Mouse (Mus musculus): ENCODE measurements at regions not wholly inside any gene's neighbourhood (a gene's known extent, or its start where the extent isn't known, plus 50 kb on each side); places are given as distances from the start of the nearest gene placed in this dataset.

- peaks cover 4% of the 10 kb centered on the region; the same call in 1 of the 2 replicates for H3K4me1 ChIP-seq
- H3K4me3 ChIP-seq, result no peak overlapping the region
- no peak for ATAC-seq (ENCODE audit: low FRiP score, low read depth)
- H3K9me3 ChIP-seq, result no peaks in the 10 kb centered on the region
- no peak overlapping the region for H3K9ac ChIP-seq
- no peak overlapping the region for H3K4me2 ChIP-seq (replicated peaks)
- 0 out of 2 replicates have a peak, but pooled peaks cover 3% of the 10 kb centered on the region for H3K27me3 ChIP-seq (replicated peaks)
- 47% methylated on average over 1 of the region's 1 CpGs for WGBS
- H3K27ac ChIP-seq, result no peak overlapping the region
- H3K36me3 ChIP-seq, result no peaks in the 10 kb centered on the region
Measured at GRCm38 (mm10) chr19:49115484-49115883, 909.7 kb downstream of the Sorcs3 start.

GRCm38 (mm10) chr19:49131664-49132063 is 925.8 kb downstream of the Sorcs3 start:
- Histone ChIP-seq H3K36me3 (no peaks in the 10 kb centered on the region), H3K27me3 (replicated peaks) (no peaks in the 10 kb centered on the region), H3K27ac (no peak overlapping the region), H3K4me1 (no peaks in the 10 kb centered on the region; the same call in 1 of the 2 replicates), H3K9ac (no peak overlapping the region), H3K4me3 (no peak overlapping the region), H3K9me3 (no peaks in the 10 kb centered on the region), H3K4me2 (replicated peaks) (no peak overlapping the region)
- no peak for ATAC-seq (ENCODE audit: low FRiP score, low read depth)
- WGBS, result 31% methylated on average over 4 of the region's 4 CpGs

- Histone ChIP-seq H3K4me3 (no peak overlapping the region), H3K27ac (no peak overlapping the region), H3K9me3 (no peaks in the 10 kb centered on the region), H3K4me2 (replicated peaks) (no peak overlapping the region), H3K9ac (no peak overlapping the region), H3K4me1 (no peaks in the 10 kb centered on the region), H3K27me3 (replicated peaks) (no peaks in the 10 kb centered on the region), H3K36me3 (no peaks in the 10 kb centered on the region)
- no peak for ATAC-seq (ENCODE audit: low FRiP score, low read depth)
- 66% methylated on average over 2 of the region's 2 CpGs for WGBS
Measured at GRCm38 (mm10) chr19:49172078-49172477, 966.3 kb downstream of the Sorcs3 start.

GRCm38 (mm10) chr19:49207971-49208370 is 1002.1 kb downstream of the Sorcs3 start:
- no peak for ATAC-seq (ENCODE audit: low FRiP score, low read depth)
- H3K27me3 ChIP-seq (replicated peaks), result no peaks in the 10 kb centered on the region
- whole genome bisulfite sequencing, result 55% methylated on average over 3 of the region's 3 CpGs

GRCm38 (mm10) chr19:49242601-49243000 is 1036.8 kb downstream of the Sorcs3 start:
- Histone ChIP-seq H3K4me3 (no peak overlapping the region), H3K27ac (no peak overlapping the region), H3K4me1 (0 out of 2 replicates have a peak, but pooled peaks cover 3% of the 10 kb centered on the region), H3K4me2 (replicated peaks) (no peak overlapping the region), H3K36me3 (no peaks in the 10 kb centered on the region), H3K9me3 (no peaks in the 10 kb centered on the region), H3K27me3 (replicated peaks) (no peaks in the 10 kb centered on the region), H3K9ac (no peak overlapping the region)
- no peak for ATAC-seq (ENCODE audit: low FRiP score, low read depth)
- 55% methylated on average over 2 of the region's 2 CpGs for WGBS

More at GRCm38 (mm10) chr19:49207971-49208370, 1002.1 kb downstream of the Sorcs3 start:
- Histone ChIP-seq H3K9me3 (no peaks in the 10 kb centered on the region), H3K4me2 (replicated peaks) (no peak overlapping the region), H3K4me3 (no peak overlapping the region), H3K27ac (no peak overlapping the region), H3K36me3 (no peaks in the 10 kb centered on the region), H3K4me1 (no peaks in the 10 kb centered on the region), H3K9ac (no peak overlapping the region)

- no peak for ATAC-seq (ENCODE audit: low FRiP score, low read depth)
- no peak overlapping the region for H3K9ac ChIP-seq
- H3K9me3 ChIP-seq, result no peaks in the 10 kb centered on the region
- 0 out of 2 replicates have a peak, but pooled peaks cover 3% of the 10 kb centered on the region for H3K4me1 ChIP-seq
- no peaks in the 10 kb centered on the region for H3K27me3 ChIP-seq (replicated peaks)
- H3K36me3 ChIP-seq, result no peaks in the 10 kb centered on the region
- no peak overlapping the region for H3K27ac ChIP-seq
- H3K4me3 ChIP-seq, result no peak overlapping the region
- WGBS, result 51% methylated on average over 3 of the region's 3 CpGs
- H3K4me2 ChIP-seq (replicated peaks), result no peak overlapping the region
Measured at GRCm38 (mm10) chr19:49245114-49245714, 1039.4 kb downstream of the Sorcs3 start.

- ATAC-seq (ENCODE audit: low FRiP score, low read depth), result no peak
- no peak overlapping the region for H3K9ac ChIP-seq
- H3K4me2 ChIP-seq (replicated peaks), result no peak overlapping the region
- no peak overlapping the region for H3K27ac ChIP-seq
- no peaks in the 10 kb centered on the region for H3K9me3 ChIP-seq
- H3K27me3 ChIP-seq (replicated peaks), result no peaks in the 10 kb centered on the region
- H3K4me1 ChIP-seq, result no peaks in the 10 kb centered on the region
- no peaks in the 10 kb centered on the region for H3K36me3 ChIP-seq
- no peak overlapping the region for H3K4me3 ChIP-seq
- 79% methylated on average over 1 of the region's 1 CpGs for WGBS
Measured at GRCm38 (mm10) chr19:49264616-49265015, 1058.8 kb downstream of the Sorcs3 start.

- Histone ChIP-seq H3K9me3 (no peaks in the 10 kb centered on the region), H3K4me1 (no peaks in the 10 kb centered on the region), H3K27ac (no peak overlapping the region), H3K9ac (no peak overlapping the region), H3K36me3 (no peaks in the 10 kb centered on the region), H3K27me3 (replicated peaks) (no peaks in the 10 kb centered on the region), H3K4me3 (no peak overlapping the region), H3K4me2 (replicated peaks) (no peak overlapping the region)
- ATAC-seq (ENCODE audit: low FRiP score, low read depth), result no peak
- WGBS, result 79% methylated on average over 8 of the region's 8 CpGs
Measured at GRCm38 (mm10) chr19:49267864-49268480, 1062.1 kb downstream of the Sorcs3 start.

GRCm38 (mm10) chr19:49282626-49283261 is 1076.9 kb downstream of the Sorcs3 start:
- WGBS, result 34% methylated on average over 8 of the region's 8 CpGs
- ATAC-seq (ENCODE audit: low FRiP score, low read depth), result no peak
- Histone ChIP-seq H3K27ac (no peak overlapping the region), H3K36me3 (no peaks in the 10 kb centered on the region), H3K4me1 (no peaks in the 10 kb centered on the region), H3K27me3 (replicated peaks) (no peaks in the 10 kb centered on the region), H3K9me3 (no peaks in the 10 kb centered on the region), H3K4me2 (replicated peaks) (0 out of 2 replicates have a peak overlapping the region, but pooled peaks have one; percentile 4), H3K4me3 (no peak overlapping the region), H3K9ac (no peak overlapping the region)

GRCm38 (mm10) chr19:49294980-49295379 is 1089.2 kb downstream of the Sorcs3 start:
- Histone ChIP-seq H3K27ac (no peak overlapping the region), H3K4me3 (no peak overlapping the region), H3K4me2 (replicated peaks) (no peak overlapping the region), H3K9ac (no peak overlapping the region), H3K27me3 (replicated peaks) (no peaks in the 10 kb centered on the region), H3K9me3 (no peaks in the 10 kb centered on the region), H3K36me3 (no peaks in the 10 kb centered on the region), H3K4me1 (no peaks in the 10 kb centered on the region; the same call in 1 of the 2 replicates)
- 79% methylated on average over 2 of the region's 2 CpGs for WGBS
- ATAC-seq (ENCODE audit: low FRiP score, low read depth), result no peak

- H3K4me1 ChIP-seq, result no peaks in the 10 kb centered on the region; the same call in 1 of the 2 replicates
- no peak overlapping the region for H3K9ac ChIP-seq
- 38% methylated on average over 10 of the region's 10 CpGs for WGBS
- H3K36me3 ChIP-seq, result no peaks in the 10 kb centered on the region
- peak; percentile 82 for ATAC-seq (ENCODE audit: low FRiP score, low read depth)
- no peak overlapping the region for H3K4me3 ChIP-seq
- no peaks in the 10 kb centered on the region for H3K9me3 ChIP-seq
- H3K27me3 ChIP-seq (replicated peaks), result no peaks in the 10 kb centered on the region
- H3K4me2 ChIP-seq (replicated peaks), result no peak overlapping the region
- no peak overlapping the region for H3K27ac ChIP-seq
Measured at GRCm38 (mm10) chr19:49299351-49300271, 1093.8 kb downstream of the Sorcs3 start.

Data from neural tube, embryonic 12.5 days (tissue).